Mouse (Mus musculus) heart, adult 2 months (tissue): ENCODE measurements around the gene Bmp8a. TPM values are rescaled to one million over a fixed set of nuclear protein-coding genes. Genes with fewer than 3 reads are reported as not detected.

Experiments used
- DNase-seq, 2 experiments: peaks; one replicate each; pipeline ENCODE4 v3.0.0; 2021
- H3K27ac ChIP-seq: fragments of 200-600 bp; 2 replicates; pipeline ENCODE4 v1.8.1; 2022
- H3K27me3 ChIP-seq: fragments of 200-500 bp; 2 replicates; pipeline ENCODE4 v1.6.1; 2012; ENCODE audit warnings: mild to moderate bottlenecking, low read length, inconsistent platforms, mixed read lengths; ENCODE audit not compliant: control insufficient read depth, insufficient read depth
- H3K36me3 ChIP-seq: fragments of 200-500 bp; 2 replicates; pipeline ENCODE4 v1.6.1; 2012; ENCODE audit warnings: low read length, inconsistent platforms; ENCODE audit not compliant: control insufficient read depth, insufficient read depth
- H3K4me1 ChIP-seq: fragments of 200-500 bp; 2 replicates; pipeline ENCODE4 v1.6.1; 2011; ENCODE audit warnings: low read length; ENCODE audit not compliant: control insufficient read depth, insufficient read depth
- H3K4me3 ChIP-seq: fragments of 200-600 bp; 2 replicates; pipeline ENCODE4 v1.8.1; 2022
- H3K79me2 ChIP-seq: fragments of 200-500 bp; replicated peaks from 2 replicates; pipeline ENCODE4 v1.6.1; 2012; ENCODE audit warnings: mild to moderate bottlenecking, inconsistent platforms, low read length, moderate library complexity, mixed read lengths; ENCODE audit not compliant: control insufficient read depth, insufficient read depth
- H3K9ac ChIP-seq: fragments of 200-500 bp; 2 replicates; pipeline ENCODE4 v1.6.1; 2012; ENCODE audit warnings: low read depth, mild to moderate bottlenecking, control low read depth, inconsistent platforms, low read length, mixed read lengths
- CTCF ChIP-seq: fragments of 200-600 bp; IDR thresholded peaks from 2 replicates; pipeline ENCODE4 v1.8.1; 2022; ENCODE audit warnings: antibody characterized with exemption, mild to moderate bottlenecking, moderate library complexity
- EP300 ChIP-seq: fragments of 200-500 bp; IDR thresholded peaks from 2 replicates; pipeline ENCODE4 v1.6.1; 2011; ENCODE audit warnings: low read depth, low read length, control low read depth; ENCODE audit not compliant: insufficient read depth
- POLR2A ChIP-seq: fragments of 200-500 bp; IDR thresholded peaks from 2 replicates; pipeline ENCODE4 v1.6.1; 2011; ENCODE audit warnings: mild to moderate bottlenecking, low read depth, low read length, control low read depth; ENCODE audit not compliant: insufficient read depth
- WGBS: fragments of 180-500 bp; shearing (Covaris S2); methylation state at CpG from one replicate; pipeline ENCODE4 v1.1.7; 2018; 5-methylcytosine and 5-hydroxymethylcytosine counted together
- intact Hi-C: fragments of 180-260 bp; cut with DNase I; formaldehyde crosslinking; loops from one replicate; pipeline ENCODE4 v1.15.1; 2025
- polyA plus RNA-seq: library from polyadenylated mRNA; depleted of rRNA; stranded (reverse); fragments of >200 nt; gene quantifications from 2 replicates; pipeline ENCODE4 v1.2.3, GENCODE M21; 2012
- total RNA-seq, 2 experiments: library from RNA; stranded (reverse); gene quantifications; 2 replicates each; pipeline ENCODE4 v1.2.3; 2021

Bmp8a gene
- total and polyA plus RNA-seq, 3 experiments = not detected

DNA sequence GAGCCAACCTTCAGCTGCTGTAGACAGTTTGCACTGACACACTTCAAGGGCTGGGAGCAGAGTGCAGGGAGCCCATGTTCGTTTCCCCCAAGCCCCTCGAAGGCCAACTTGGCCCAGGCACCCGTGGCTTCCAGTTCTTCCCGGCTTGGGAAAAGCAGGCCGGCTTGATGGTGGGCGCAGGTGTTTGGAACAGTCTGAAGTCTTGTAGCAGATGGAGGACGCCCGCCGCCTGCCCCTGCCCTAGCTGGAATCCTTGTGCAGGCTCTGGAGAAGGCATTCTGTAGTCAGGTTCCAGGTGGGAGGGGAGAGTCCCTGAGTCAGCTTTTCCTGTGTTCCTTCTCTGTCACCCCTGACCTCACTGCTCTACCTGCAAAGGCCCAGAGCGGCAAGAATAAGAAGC is 36.1 kb downstream of the Bmp8a start:
- Histone ChIP-seq H3K4me3 (no peak overlapping the region), H3K27ac (no peak overlapping the region), H3K79me2 (no peaks in the 10 kb centered on the region), H3K9ac (no peak overlapping the region), H3K36me3 (no peaks in the 10 kb centered on the region), H3K4me1 (peaks cover 1% of the 10 kb centered on the region; the same call in 1 of the 2 replicates), H3K27me3 (no peaks in the 10 kb centered on the region)
- WGBS = 86% methylated on average over 10 of the region's 10 CpGs
- TF ChIP-seq EP300 (no peak), POLR2A (no peak), CTCF (no peak)
- DNase-seq = no peak
- intact Hi-C loops = loop anchor here (5.0 to 10.0 kb wide), 5 partner anchors 50 to 588 kb away; no protein-coding TSS in a partner anchor

GRCm38 (mm10) chr4:123305789-123306188 is 37.3 kb downstream of the Bmp8a start:
- intact Hi-C loops = loop anchor here (5.0 to 10.0 kb wide), 5 partner anchors 52 to 589 kb away; no protein-coding TSS in a partner anchor
- Histone ChIP-seq H3K79me2 (no peaks in the 10 kb centered on the region), H3K9ac (no peak overlapping the region), H3K4me1 (peaks cover 1% of the 10 kb centered on the region; the same call in 1 of the 2 replicates), H3K36me3 (no peaks in the 10 kb centered on the region), H3K27ac (no peak overlapping the region), H3K4me3 (no peak overlapping the region), H3K27me3 (no peaks in the 10 kb centered on the region)
- WGBS = 10% methylated on average over 3 of the region's 3 CpGs
- TF ChIP-seq EP300 (no peak), CTCF (peak; percentile 89), POLR2A (no peak)
- peak; percentile 19 to 49 for DNase-seq

DNA sequence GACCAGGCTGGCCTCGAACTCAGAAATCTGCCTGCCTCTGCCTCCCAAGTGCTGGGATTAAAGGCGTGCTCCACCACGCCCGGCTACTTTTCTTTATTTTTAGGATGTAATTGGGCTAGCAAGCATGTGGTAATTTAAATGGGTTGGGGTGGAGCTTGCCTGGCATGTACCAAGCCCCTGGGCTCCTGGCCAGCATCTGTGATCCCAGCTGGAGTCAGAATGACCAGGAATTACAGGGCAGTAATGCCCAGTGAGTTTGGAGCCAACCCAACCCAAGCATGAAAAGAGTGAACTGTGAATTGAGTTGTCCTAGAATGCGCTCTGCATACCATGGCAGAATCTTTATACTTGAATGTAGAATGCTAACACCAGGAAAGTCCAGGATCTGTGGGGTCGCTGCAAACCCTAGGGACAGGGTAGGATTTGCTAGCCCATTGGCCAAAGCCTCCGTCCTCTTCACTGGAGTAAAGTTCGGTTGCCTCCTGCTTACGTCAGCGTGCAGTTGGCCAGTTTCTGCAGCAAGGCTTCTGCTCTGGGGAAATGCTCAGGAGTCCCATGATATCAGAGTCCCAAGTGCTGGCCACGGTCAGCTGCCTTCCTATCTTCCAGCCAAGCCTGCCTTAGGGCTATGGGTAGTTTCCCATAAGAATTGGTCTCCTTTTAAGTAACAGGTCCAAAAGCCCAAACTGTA is 43.9 kb downstream of the Bmp8a start:
- intact Hi-C loops = no loop called here
- H3K27me3 ChIP-seq = no peaks in the 10 kb centered on the region
- H3K79me2 ChIP-seq = no peaks in the 10 kb centered on the region
- TF ChIP-seq EP300 (0 out of 2 replicates have a peak, but pooled peaks have one; percentile 7), CTCF (no peak), POLR2A (no peak)
- peaks cover 5% of the 10 kb centered on the region; the same call in 1 of the 2 replicates for H3K36me3 ChIP-seq
- 57% methylated on average over 11 of the region's 11 CpGs for WGBS
- peaks cover 2% of the 10 kb centered on the region; the same call in 1 of the 2 replicates for H3K4me1 ChIP-seq
- H3K9ac ChIP-seq = no peak overlapping the region
- DNase-seq = peak; percentile 49 to 70
- no peak overlapping the region for H3K4me3 ChIP-seq
- H3K27ac ChIP-seq = no peak overlapping the region; the same call in 1 of the 2 replicates

DNA sequence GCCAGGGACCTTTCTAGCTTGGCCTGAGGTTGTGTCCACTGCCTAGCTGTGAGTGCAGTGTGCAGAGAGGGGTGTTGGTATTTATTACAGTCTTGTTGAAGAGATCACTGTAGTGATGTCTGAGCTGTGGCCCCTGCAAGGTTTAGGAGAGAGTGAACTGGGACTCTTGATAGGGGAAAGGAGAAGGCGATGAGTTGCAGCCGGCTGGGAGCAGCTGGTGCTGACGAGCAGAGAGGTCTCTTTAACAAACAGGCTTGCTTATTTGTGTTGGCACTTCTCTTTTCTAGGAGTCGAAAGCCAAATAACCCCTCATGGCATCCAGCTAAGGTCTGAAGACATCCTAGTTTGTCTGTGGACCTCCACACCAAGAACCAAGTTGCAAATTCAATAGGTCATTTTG is 44.8 kb downstream of the Bmp8a start:
- peak in 1 of 2 experiments; percentile 39 for DNase-seq
- Histone ChIP-seq H3K27me3 (no peaks in the 10 kb centered on the region), H3K27ac (no peak overlapping the region), H3K79me2 (no peaks in the 10 kb centered on the region), H3K4me3 (no peak overlapping the region), H3K9ac (no peak overlapping the region), H3K4me1 (peaks cover 2% of the 10 kb centered on the region; the same call in 1 of the 2 replicates), H3K36me3 (peaks cover 7% of the 10 kb centered on the region)
- TF ChIP-seq POLR2A = no peak
- TF ChIP-seq CTCF = no peak
- TF ChIP-seq EP300 = no peak
- intact Hi-C loops = no loop called here
- 56% methylated on average over 4 of the region's 4 CpGs for WGBS

DNA sequence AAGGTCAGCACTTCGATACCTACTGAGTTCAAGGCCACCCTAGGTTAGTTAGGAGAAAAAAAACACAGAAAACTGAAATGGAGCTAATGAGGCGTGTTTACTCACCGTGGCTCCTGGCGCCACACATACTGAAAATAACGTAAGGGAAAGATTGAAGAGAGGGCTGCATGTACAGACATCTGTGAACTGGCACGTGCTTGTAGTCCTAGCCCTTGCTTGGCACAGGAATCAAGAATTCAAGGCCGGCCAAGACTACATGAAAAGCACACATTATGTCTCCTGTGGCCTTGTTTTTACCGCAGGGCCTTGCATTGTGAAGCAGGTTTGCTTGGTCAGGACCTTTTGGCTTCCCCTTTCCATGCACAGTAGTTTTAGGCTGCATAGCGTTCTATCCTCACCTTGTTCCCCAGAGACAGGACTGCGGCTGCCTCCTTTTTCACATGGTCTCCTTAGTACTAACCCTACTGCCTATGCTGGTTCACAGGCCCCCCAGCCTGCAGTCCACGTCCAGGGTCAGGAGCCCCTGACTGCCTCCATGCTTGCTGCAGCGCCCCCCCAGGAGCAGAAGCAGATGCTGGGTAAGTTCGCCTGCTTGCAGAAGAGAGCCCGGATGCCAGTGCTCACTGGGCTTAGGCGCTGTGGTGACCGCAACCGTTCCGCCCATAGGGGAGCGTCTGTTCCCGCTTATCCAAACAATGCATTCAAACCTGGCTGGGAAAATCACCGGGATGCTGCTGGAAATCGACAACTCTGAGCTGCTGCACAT is 45.7 kb downstream of the Bmp8a start:
- TF ChIP-seq EP300 = no peak
- TF ChIP-seq CTCF = no peak
- TF ChIP-seq POLR2A = no peak
- Histone ChIP-seq H3K9ac (no peak overlapping the region), H3K79me2 (no peaks in the 10 kb centered on the region), H3K27me3 (no peaks in the 10 kb centered on the region), H3K36me3 (peaks cover 7% of the 10 kb centered on the region), H3K27ac (no peak overlapping the region), H3K4me3 (no peak overlapping the region), H3K4me1 (peaks cover 2% of the 10 kb centered on the region; the same call in 1 of the 2 replicates)
- 83% methylated on average over 22 of the region's 22 CpGs for WGBS
- intact Hi-C loops = no loop called here
- DNase-seq = no peak
